16 mouse cellular contexts compared by ENCODE assay signal in genomic region chr17:70826227-70826626, GRCm38 (mm10). TPM values are rescaled to one million over a fixed set of nuclear protein-coding genes. Genes with fewer than 3 reads are reported as not detected.
DNase-seq lines count a peak whose midpoint lies in the region.
"Had no signal": no experiment of that assay in that cellular context is flagged by ENCODE, and none has a peak within 500 bp of the region (broad histone marks: within the 10 kb centered on the region; RNA-seq: fewer than 3 reads in every experiment).

No protein-coding gene starts in this region.

- no peaks in the 10 kb centered on the region for H3K36me3 ChIP-seq in embryonic facial prominence, embryonic 10.5 days (replicated peaks)
- H3K36me3 ChIP-seq: G1E; neural tube, embryonic 15.5 days had no signal

- peaks cover 10% of the 10 kb centered on the region for H3K27me3 ChIP-seq in embryonic facial prominence, embryonic 10.5 days (replicated peaks; ENCODE audit: low read depth, poor library complexity, severe bottlenecking)
- H3K27me3 ChIP-seq: neural tube, embryonic 15.5 days had no signal

- no peaks in the 10 kb centered on the region for H3K4me1 ChIP-seq in embryonic facial prominence, embryonic 10.5 days
- H3K4me1 ChIP-seq: neural tube, embryonic 15.5 days had no signal

- H3K4me3 ChIP-seq in embryonic facial prominence, embryonic 10.5 days, result no peak overlapping the region
- H3K4me3 ChIP-seq: erythroblast, embryonic 14.5 days; gastrocnemius, adult 2 months; neural tube, embryonic 15.5 days had no signal

- 87% methylated on average over 12 of the region's 12 CpGs for WGBS in embryonic facial prominence, embryonic 10.5 days

- H3K9me3 ChIP-seq in embryonic facial prominence, embryonic 10.5 days, result no peaks in the 10 kb centered on the region
- H3K9me3 ChIP-seq: neural tube, embryonic 15.5 days had no signal

- no peak overlapping the region for H3K27ac ChIP-seq in embryonic facial prominence, embryonic 10.5 days (replicated peaks)
- H3K27ac ChIP-seq: gastrocnemius, adult 2 months; liver, embryonic 14.5 days; neural tube, embryonic 15.5 days had no signal

- peak; percentile 91 for DNase-seq in R1 (ENCODE audit: low read depth, low spot score)
- peak; percentile 67 to 69 for DNase-seq in frontal cortex, postnatal 10 days (ENCODE audit: low spot score in 2 of 2)
- peak; percentile 52 to 71 for DNase-seq in layer of hippocampus, postnatal 25 days (ENCODE audit: extremely low spot score in 1 of 2, low spot score in 1 of 2)
- DNase-seq in right cerebral cortex, adult 2 months (ENCODE audit: low spot score in 2 of 2), result peak; percentile 85 to 88
- no peak for DNase-seq in kidney, adult 8-10 months
- no peak for DNase-seq in embryonic facial prominence, embryonic 10.5 days (ENCODE audit: low spot score)
- DNase-seq in adrenal gland, postnatal 25 days, result no peak
- DNase-seq in retina, embryonic 14.5 days (ENCODE audit: low spot score), result no peak
- DNase-seq: gastrocnemius, adult 2 months; kidney, postnatal 10 days; lung, postnatal 4 days; spleen, adult 18-20 months had no signal

RNA-seq across cellular contexts. Expression of gene Tgif1, which starts 27.1 kb away (rescaled TPM):
- 1 to 10 TPM; 1.9 to 2.3 TPM for total RNA-seq in layer of hippocampus, postnatal 25 days (2021)
- polyA plus RNA-seq in embryonic facial prominence, embryonic 10.5 days (2016; fragmentation: Nextera tagmentation; extraction: Ambion mirVana), result 110 and 112 TPM in 2 replicates
- 73.0 and 74.7 TPM in 2 replicates for total RNA-seq in adrenal gland, postnatal 25 days (2021)

Comparison
In these comparisons a context has a peak if more than half of its experiments do, and no peak if none do; other contexts are left out.
1. DNase-seq: peak in R1 (single experiment), frontal cortex, postnatal 10 days (2 of 2), layer of hippocampus, postnatal 25 days (2 of 2) and right cerebral cortex, adult 2 months (2 of 2); none in kidney, adult 8-10 months (0 of 2), embryonic facial prominence, embryonic 10.5 days (single experiment), adrenal gland, postnatal 25 days (single experiment) and retina, embryonic 14.5 days (single experiment).
2. RNA of gene Tgif1, which starts 27.1 kb away (total RNA-seq): 73.0 to 74.7 TPM in adrenal gland, postnatal 25 days; 1.9 to 2.3 TPM in layer of hippocampus, postnatal 25 days; every median in the first group is over 10 times any median in the second.